Mouse (Mus musculus) spleen, postnatal 14 days (tissue): ENCODE results near the gene Gm3373.
"Not testable (repeated sequence)": the region's sequence is repeated elsewhere in the genome, so short reads cannot be mapped to it uniquely, and the experiment has no call there.

Experiments
- DNase-seq, 2 experiments: peaks; one replicate each; pipeline ENCODE4 v3.0.0; 2021 to 2022; ENCODE audit warnings: low spot score in 2 of 2

Gene Gm3373

DNA sequence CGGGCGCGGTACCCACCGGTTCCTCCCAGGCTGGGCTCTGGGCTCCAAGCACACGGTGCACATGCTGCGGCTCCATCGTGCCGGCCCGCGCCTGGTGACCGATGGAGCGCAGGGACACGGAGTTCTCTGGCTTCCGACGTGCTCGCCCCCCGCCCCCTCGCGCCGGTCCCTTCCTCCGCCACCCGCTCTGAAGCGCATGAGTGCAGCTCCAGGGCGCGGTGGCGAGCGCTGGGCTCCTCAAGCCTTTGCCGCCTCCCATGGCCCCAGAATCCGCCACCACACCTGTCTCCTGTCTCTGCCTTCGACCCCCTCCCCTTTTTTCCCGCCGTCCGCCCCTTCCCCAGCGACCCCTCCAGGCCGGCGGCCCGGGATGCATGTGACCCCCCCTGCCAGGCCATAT is at the start of gene Gm3373:
TSS of gene Gm3373 (minus strand) at position 101 of the 400 bp plus-strand sequence.
- not testable (repeated sequence) for DNase-seq

DNA sequence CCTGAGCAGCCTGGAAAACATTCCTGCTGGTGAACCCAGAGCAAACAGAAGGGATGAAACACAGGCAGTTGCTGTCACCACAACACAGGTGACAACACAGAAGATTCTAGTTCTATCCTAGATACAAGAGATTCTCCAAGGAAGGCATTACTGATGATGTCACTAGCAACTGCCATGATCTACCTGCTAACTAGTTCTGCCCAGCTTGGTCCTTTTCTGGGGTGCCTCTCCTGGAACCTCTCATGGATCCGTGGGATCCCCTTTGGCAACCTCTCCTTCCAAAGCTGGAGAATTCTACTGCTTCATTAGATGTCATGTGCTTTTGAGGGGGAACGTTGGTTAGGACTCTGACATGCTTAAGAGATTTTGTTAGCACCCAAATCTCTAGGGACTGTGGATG is 54.0 kb downstream of the Gm3373 start, which contains the start of gene Gm9603:
TSS of gene Gm9603 (minus strand) at position 101 of the 400 bp plus-strand sequence.
- DNase-seq: not testable (repeated sequence)
